Mouse (Mus musculus): Measurements from ENCODE around the gene Als2. TPM values are rescaled to one million over a fixed set of nuclear protein-coding genes. Genes with fewer than 3 reads are reported as not detected.

Gene Als2
- polyA plus RNA-seq, 1 experiment = 5.8 TPM

- DNase-seq (ENCODE audit: low spot score) = no peak
Measured at GRCm38 (mm10) chr1:59166232-59166905, 70.7 kb downstream of the Als2 start.

- no peak for DNase-seq (ENCODE audit: low spot score)
Measured at GRCm38 (mm10) chr1:59163918-59164317, 73.1 kb downstream of the Als2 start.

GRCm38 (mm10) chr1:59163030-59163461, 74.0 kb downstream of the Als2 start, which contains the start of gene Mpp4:
Mpp4 (minus strand) TSS chr1:59163389.
- DNase-seq (ENCODE audit: low spot score) = no peak

GRCm38 (mm10) chr1:59162309-59163024, 74.6 kb downstream of the Als2 start:
- no peak for DNase-seq (ENCODE audit: low spot score)

GRCm38 (mm10) chr1:59161396-59161795, 75.6 kb downstream of the Als2 start:
- no peak for DNase-seq (ENCODE audit: low spot score)

GRCm38 (mm10) chr1:59160871-59161270, 76.2 kb downstream of the Als2 start:
- no peak for DNase-seq (ENCODE audit: low spot score)

- no peak for DNase-seq (ENCODE audit: low spot score)
Measured at GRCm38 (mm10) chr1:59159136-59159535, 77.9 kb downstream of the Als2 start.

GRCm38 (mm10) chr1:59158498-59158897, 78.5 kb downstream of the Als2 start:
- no peak for DNase-seq (ENCODE audit: low spot score)

- DNase-seq (ENCODE audit: low spot score) = no peak
Measured at GRCm38 (mm10) chr1:59157846-59158245, 79.2 kb downstream of the Als2 start.

GRCm38 (mm10) chr1:59152346-59152745, 84.7 kb downstream of the Als2 start:
- no peak for DNase-seq (ENCODE audit: low spot score)

GRCm38 (mm10) chr1:59150542-59150941, 86.5 kb downstream of the Als2 start:
- no peak for DNase-seq (ENCODE audit: low spot score)

GRCm38 (mm10) chr1:59144543-59144942, 92.5 kb downstream of the Als2 start:
- no peak for DNase-seq (ENCODE audit: low spot score)

GRCm38 (mm10) chr1:59142809-59143208, 94.2 kb downstream of the Als2 start:
- DNase-seq (ENCODE audit: low spot score) = no peak

- no peak for DNase-seq (ENCODE audit: low spot score)
Measured at GRCm38 (mm10) chr1:59134419-59134818, 102.6 kb downstream of the Als2 start.

GRCm38 (mm10) chr1:59128879-59129278, 108.2 kb downstream of the Als2 start:
- no peak for DNase-seq (ENCODE audit: low spot score)

GRCm38 (mm10) chr1:59125558-59125957, 111.5 kb downstream of the Als2 start:
- DNase-seq (ENCODE audit: low spot score) = no peak

GRCm38 (mm10) chr1:59119720-59120457, 117.1 kb downstream of the Als2 start, which contains the start of gene Tmem237:
Tmem237 (minus strand) TSS chr1:59120408.
- DNase-seq (ENCODE audit: low spot score) = peak; percentile 86

Other genes with a start within 250 kb of the Als2 start
- gene C2cd6, start 142.3 kb downstream of the Als2 start, polyA plus RNA-seq (2012; rRNA removed) = not detected in 2 replicates
- gene Tmem237, start 116.8 kb downstream of the Als2 start, polyA plus RNA-seq (2012; rRNA removed) = 18.2 and 24.5 TPM in 2 replicates
- gene Mpp4, start 73.8 kb downstream of the Als2 start, polyA plus RNA-seq (2012; rRNA removed) = 0.74 and 0.95 TPM in 2 replicates
- 1.9 and 2.2 TPM in 2 replicates for gene Cdk15, start 19.7 kb upstream of the Als2 start, polyA plus RNA-seq (2012; rRNA removed)
- 33.0 and 44.9 TPM in 2 replicates for gene Fzd7, start 245.2 kb upstream of the Als2 start, polyA plus RNA-seq (2012; rRNA removed)

Data from urinary bladder, adult 2 months (tissue).